Mouse (Mus musculus) mature B cell (primary cell): ENCODE data around the gene Gm1673.

Source experiments
- in situ Hi-C: fragments of 300-500 bp; cut with MboI; formaldehyde crosslinking; loops from 2 replicates; pipeline ENCODE4 v1.14.3; 2019

The Gm1673 gene

DNA sequence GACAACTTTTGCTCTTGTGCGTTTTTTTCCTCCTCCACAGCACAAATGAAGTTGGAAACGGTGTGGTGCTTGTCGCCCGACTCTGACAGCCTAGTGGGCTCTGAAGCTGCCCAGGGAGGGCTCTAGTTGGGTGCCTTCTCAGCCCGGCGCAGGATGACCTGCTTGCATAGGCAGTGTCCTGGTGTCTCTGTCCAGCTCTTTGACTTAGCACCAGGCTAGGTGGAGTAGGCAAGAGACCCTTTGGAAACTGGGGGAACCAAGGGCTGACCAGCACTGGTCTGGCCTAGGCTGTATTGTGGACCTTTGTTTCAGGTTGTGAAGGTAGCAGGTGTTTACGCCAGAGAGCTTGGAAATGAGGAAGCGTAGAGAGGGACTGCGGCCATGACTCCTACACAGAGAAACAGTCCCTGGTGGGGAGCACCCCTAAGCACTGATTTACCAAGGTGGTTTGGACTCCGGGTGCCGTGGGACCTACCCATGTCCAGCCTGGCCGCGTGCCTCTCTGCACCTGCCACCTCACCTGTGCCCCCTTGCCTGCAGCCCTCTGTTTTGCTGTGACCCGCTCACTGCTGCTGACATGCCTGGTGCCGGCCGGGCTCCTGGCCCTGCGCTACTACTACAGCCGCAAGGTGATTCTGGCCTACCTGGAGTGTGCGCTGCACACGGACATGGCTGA, 14.7 kb downstream of the Gm1673 start:
- in situ Hi-C loops: no loop called here

DNA sequence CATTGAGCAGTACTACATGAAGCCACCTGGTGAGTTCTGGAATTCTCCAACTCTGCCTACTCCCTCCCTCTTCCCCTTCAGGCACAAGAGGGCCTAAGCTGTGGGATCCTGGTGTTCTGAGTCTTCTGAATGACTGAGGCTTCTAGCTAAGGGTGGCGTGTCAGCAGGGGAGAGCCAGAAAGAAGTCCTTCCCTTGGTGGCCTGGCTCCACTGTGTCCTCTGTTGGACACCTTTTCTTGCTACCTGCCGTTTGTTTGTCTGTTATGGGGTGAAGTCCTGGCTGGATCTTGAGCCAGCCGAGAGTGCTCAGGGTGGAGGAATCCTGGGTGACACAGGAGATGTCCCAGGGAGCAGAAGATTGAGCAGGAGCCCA, 15.3 kb downstream of the Gm1673 start:
- in situ Hi-C loops: no loop called here

- in situ Hi-C loops: no loop called here
Measured at GRCm38 (mm10) chr5:33999466-34000090, 16.3 kb downstream of the Gm1673 start.

GRCm38 (mm10) chr5:34000809-34001208, 17.6 kb downstream of the Gm1673 start:
- in situ Hi-C loops: no loop called here

DNA sequence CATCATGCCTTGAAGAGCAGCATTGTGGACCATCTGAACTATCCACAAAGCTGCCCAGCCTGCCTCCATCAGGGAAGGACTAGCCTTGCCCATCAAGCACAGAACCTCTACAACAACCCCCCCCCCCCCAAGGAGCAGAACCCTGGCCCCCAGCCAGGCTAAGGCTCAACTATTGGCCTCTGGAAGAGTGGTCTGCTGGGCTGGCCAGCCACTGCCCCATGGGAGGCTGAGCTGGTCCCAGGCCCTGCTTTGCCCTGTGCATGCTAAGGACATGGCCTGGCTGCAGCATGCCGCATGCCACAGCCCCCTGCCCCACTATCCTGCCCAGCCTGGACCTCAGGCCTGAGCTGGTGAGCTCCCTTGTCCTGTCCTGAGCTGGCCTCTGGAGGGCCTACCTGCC, 18.2 kb downstream of the Gm1673 start:
- in situ Hi-C loops: no loop called here

DNA sequence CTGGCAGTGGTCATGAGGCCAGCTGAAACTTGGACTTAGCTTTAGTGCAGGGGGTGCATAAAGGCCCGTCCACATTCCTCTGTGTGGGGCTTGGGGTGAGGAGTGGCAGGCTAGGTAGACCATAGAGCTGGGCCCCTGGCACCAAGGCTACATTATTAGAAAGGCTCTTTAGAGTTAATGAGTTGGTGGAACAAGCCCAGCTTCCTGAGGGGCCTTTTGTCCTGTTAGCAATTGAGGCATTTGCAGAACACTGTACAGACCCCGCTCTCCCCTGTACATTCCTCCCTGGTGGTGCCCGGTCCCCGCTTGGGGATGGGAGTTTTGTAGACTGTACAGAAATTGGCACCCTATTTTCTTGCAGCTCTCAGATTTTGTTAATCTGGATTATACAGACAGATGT, 19.4 kb downstream of the Gm1673 start:
- in situ Hi-C loops: no loop called here

GRCm38 (mm10) chr5:34004618-34005017, 21.4 kb downstream of the Gm1673 start:
- in situ Hi-C loops: no loop called here

DNA sequence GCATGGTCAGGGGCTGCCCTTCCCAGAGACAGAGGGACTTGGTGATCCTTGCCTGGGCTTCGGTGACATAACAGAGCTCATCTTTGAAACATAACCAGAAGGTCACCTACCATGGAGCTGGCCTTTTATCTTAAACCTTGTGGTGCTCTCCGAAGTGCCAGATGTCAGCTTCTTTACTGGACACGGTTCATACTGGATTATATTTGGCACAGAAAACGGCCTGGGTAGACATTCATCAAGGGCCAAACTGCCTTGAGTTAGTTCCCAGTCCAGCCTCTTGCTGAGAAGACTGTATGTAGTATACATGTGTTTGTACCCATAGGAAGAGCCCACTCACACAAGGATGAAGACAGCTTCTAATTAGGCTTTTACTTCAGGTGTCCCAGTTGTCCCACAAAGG, 23.6 kb downstream of the Gm1673 start:
- in situ Hi-C loops: no loop called here

GRCm38 (mm10) chr5:34007392-34007941, 24.2 kb downstream of the Gm1673 start:
- in situ Hi-C loops: no loop called here

GRCm38 (mm10) chr5:34014652-34015051, 31.4 kb downstream of the Gm1673 start:
- in situ Hi-C loops: no loop called here

GRCm38 (mm10) chr5:34018968-34019367, 35.7 kb downstream of the Gm1673 start:
- in situ Hi-C loops: no loop called here

DNA sequence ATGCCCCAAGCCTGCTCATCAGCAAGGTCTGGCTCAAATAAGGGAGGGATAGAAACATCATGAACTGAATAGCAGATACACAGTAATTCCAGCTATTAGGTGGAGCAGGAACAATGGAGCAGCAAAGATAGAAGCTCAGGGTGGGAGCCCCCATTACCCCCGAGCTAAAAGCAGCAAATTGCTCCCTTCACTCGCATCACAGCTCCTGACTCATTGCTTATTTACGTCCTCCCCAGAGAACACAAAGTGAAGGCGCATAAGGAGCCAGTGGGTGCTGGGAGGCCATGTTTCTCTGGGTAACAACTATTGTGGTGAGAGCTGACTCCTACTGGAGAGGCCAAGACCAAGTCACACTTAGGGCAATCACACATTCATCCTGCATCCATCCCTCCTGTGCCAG, 46.9 kb downstream of the Gm1673 start:
- in situ Hi-C loops: no loop called here

DNA sequence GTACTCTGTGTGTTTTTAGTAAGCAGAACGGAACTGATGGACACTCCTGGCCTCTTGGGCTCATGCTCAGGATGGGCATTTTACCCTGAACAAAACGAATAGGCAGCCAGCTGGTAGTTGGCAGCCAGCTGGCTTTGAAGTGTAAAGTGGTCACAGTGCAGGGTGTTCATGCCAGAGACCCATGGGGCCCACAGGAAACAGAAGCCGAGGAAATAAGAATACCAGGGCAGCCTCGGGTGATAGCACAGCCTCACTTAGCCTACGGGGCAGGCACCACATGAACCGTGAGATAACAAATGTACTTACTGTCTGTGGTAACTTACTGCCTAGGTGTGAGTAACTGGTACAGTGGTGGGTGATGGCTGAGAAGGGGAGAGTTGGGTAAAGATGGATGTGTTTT, 47.8 kb downstream of the Gm1673 start:
- in situ Hi-C loops: no loop called here

DNA sequence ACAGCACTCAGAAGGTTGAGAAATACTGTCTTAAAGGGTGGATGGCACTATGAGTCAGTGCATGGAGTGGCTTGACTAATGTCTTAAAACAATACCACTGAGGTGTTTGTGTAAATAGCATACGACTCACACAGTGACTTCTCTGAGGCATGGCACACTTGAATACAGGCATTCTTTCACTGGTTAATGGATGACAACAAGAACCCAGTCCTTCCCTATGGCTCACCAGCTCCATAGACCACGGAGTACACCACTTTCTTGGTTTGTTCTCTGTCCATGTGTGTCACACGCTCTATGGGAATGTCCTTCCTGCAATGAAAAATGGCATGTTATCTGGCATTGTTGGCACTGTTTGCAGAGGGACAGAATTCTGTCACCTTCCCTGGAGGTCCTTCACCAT, 49.3 kb downstream of the Gm1673 start:
- in situ Hi-C loops: no loop called here
